Mouse (Mus musculus): ENCODE measurements around the gene Selenov. TPM values are rescaled to one million over a fixed set of nuclear protein-coding genes. Genes with fewer than 3 reads are reported as not detected.
A peak's percentile ranks its signal among the peaks of the same experiment; 100 is the strongest.

Selenov gene
- polyA plus RNA-seq, 1 experiment = not detected

DNA sequence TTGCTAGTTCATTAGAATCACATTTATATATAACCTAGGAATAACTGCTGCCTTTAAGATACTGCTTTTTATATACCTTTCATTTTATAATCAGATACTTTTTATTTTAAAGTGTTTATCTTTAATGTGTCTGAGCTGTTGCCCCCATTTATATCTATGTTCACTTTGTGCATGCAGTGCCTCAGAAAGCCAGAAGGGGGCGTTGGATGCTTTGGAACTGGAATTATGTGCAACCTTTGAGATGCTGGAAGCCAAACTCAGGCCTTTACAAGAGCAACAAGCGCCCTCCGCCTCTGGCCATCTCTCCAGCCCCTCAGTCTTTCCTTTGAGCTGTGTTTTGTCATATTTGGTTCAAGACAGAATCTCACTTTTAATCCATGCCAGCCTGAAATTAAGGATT lies 19.2 kb downstream of the Selenov start:
- WGBS = 73% methylated on average over 3 of the region's 3 CpGs
- Histone ChIP-seq H3K27ac (ENCODE audit: insufficient read depth, low read depth, low read length) (no peak overlapping the region), H3K4me1 (ENCODE audit: control insufficient read depth, insufficient read depth, low read length) (peaks cover 2% of the 10 kb centered on the region; the same call in 1 of the 2 replicates), H3K4me3 (ENCODE audit: insufficient read depth, low read depth, low read length) (no peak overlapping the region)
- TF ChIP-seq CTCF (IDR thresholded peaks at IDR 0.05; ENCODE audit: insufficient read depth, low read depth, low read length) = peak; percentile 23; the same call in 1 of the 2 replicates
- TF ChIP-seq POLR2A (IDR thresholded peaks at IDR 0.05; ENCODE audit: insufficient read depth, low read depth, low read length) = no peak

DNA sequence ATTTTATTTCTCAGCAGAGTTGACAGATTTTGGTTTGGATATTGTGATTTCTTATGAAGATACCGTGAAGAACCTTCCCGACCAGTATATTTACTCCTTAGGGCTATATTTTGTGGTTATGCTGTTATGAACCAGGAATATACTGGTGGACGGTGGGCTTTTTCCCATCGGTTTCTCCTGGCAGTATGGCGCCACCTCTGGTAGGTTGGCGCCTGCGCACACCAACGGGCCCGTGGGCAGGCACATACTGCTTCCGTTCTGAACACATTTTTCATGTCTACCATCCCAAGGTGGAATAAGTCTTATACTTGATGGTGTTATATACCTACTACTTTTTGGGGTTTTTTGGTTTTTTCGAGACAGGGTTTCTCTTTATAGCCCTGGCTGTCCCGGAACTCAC lies 21.6 kb downstream of the Selenov start:
- 0 out of 2 replicates have a peak, but pooled peaks have one; percentile 15 for TF ChIP-seq CTCF (IDR thresholded peaks at IDR 0.05; ENCODE audit: insufficient read depth, low read depth, low read length)
- TF ChIP-seq POLR2A (IDR thresholded peaks at IDR 0.05; ENCODE audit: insufficient read depth, low read depth, low read length) = no peak
- Histone ChIP-seq H3K27ac (ENCODE audit: insufficient read depth, low read depth, low read length) (no peak overlapping the region), H3K4me3 (ENCODE audit: insufficient read depth, low read depth, low read length) (no peak overlapping the region), H3K4me1 (ENCODE audit: control insufficient read depth, insufficient read depth, low read length) (peaks cover 2% of the 10 kb centered on the region; the same call in 1 of the 2 replicates)
- 92% methylated on average over 12 of the region's 12 CpGs for WGBS

DNA sequence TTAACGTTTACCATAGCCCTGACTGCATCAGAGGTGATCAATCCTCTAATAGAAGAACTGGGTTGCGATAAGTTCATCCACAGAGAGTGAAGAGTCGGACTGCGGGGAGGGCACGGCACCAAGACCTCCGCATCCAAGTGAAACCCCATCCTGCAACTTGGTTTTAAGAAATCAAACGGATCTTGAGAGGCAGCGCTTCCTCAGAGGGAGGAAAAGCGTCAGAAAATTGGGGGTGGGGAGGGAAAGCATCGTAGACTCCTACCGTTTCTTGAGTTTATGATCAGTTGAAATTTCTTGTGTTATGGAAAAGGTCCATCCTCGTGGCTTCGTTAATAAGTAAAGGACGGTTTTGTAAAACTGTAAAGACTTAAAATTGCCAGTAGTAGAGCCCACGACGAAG lies 22.4 kb downstream of the Selenov start:
- peaks cover 2% of the 10 kb centered on the region; the same call in 1 of the 2 replicates for H3K4me1 ChIP-seq (ENCODE audit: control insufficient read depth, insufficient read depth, low read length)
- 19% methylated on average over 16 of the region's 16 CpGs for WGBS
- TF ChIP-seq POLR2A (IDR thresholded peaks at IDR 0.05; ENCODE audit: insufficient read depth, low read depth, low read length) (no peak), CTCF (IDR thresholded peaks at IDR 0.05; ENCODE audit: insufficient read depth, low read depth, low read length) (no peak)
- peak overlapping the region; percentile 100 for H3K4me3 ChIP-seq (ENCODE audit: insufficient read depth, low read depth, low read length)
- no peak overlapping the region for H3K27ac ChIP-seq (ENCODE audit: insufficient read depth, low read depth, low read length)

DNA sequence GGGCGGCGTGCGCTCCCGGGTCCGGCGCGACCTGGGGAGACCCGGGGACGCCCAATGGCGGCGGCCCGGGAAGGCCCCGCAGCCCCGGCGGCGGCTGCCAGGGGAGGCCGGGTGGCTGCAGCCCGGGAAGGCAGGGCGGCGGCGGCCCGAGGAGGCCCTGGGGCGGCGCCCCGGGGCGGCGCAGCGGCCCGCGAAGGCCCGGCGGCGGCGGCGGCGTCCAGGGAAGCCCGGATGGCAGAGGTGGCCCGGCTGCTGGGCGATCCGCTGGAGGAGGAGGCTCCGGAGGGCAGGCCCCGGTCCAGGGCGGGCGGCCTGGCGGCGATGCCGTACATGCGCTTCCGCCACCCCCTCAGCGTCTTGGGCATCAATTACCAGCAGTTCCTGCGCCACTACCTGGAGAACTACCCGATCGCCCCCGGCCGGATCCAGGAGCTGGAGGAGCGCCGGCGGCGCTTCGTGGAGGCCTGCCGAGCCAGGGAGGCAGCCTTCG lies 22.9 kb downstream of the Selenov start:
- no peak for TF ChIP-seq POLR2A (IDR thresholded peaks at IDR 0.05; ENCODE audit: insufficient read depth, low read depth, low read length)
- TF ChIP-seq CTCF (IDR thresholded peaks at IDR 0.05; ENCODE audit: insufficient read depth, low read depth, low read length) = no peak

DNA sequence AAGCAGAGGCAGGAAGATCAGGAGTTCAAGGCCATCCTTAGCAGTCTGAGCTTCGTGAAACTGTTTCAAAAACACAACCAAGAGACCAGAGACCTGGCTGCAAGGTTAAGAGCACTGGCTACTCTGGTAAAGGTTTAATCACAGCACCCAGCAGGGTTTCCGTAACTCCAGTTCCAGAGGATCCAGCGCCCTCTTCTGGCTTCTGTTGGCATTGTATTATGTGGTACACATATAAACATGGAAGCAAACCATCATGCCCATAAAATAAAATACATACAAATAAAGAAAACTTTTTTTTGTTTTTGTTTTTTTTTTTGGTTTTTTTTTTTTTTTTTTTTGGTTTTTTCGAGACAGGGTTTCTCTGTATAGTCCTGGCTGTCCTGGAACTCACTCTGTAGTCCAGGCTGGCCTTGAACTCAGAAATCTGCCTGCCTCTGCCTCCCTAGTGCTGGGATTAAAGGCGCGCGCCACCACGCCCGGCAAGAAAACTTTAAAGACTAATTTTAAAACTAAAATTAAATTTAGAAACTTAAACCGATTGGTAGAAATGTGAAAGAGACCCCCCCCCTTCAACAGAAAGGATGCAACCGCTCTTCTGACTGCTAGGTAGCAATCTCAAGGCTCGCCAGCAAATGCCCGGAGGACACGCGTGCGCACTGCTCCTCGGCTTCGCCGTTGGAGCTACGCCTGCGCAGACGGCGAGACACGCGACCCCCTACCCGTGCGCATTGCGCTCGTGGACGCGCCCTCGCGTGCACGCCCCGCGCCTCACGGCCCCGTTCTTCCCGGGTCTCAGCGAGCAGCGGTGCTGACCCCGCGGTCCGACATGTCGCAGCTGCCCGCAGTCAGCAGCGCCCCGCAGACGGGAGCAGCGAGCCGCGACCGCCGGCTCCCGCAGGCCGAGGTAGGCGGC lies 23.6 kb downstream of the Selenov start, which contains the start of gene Eid2:
Eid2 (plus strand) TSS at position 753 of the 913 bp plus-strand sequence.
- WGBS = 7% methylated on average over 57 of the region's 57 CpGs
- Histone ChIP-seq H3K4me1 (ENCODE audit: control insufficient read depth, insufficient read depth, low read length) (peaks cover 2% of the 10 kb centered on the region; the same call in 1 of the 2 replicates), H3K4me3 (ENCODE audit: insufficient read depth, low read depth, low read length) (peak within 1 kb of the TSS; percentile 100), H3K27ac (ENCODE audit: insufficient read depth, low read depth, low read length) (peak within 1 kb of the TSS; percentile 91)
- TF ChIP-seq POLR2A (IDR thresholded peaks at IDR 0.05; ENCODE audit: insufficient read depth, low read depth, low read length) = peak; percentile 78
- no peak for TF ChIP-seq CTCF (IDR thresholded peaks at IDR 0.05; ENCODE audit: insufficient read depth, low read depth, low read length)

More for the DNA sequence above, 22.9 kb downstream of the Selenov start:
- peaks cover 2% of the 10 kb centered on the region; the same call in 1 of the 2 replicates for H3K4me1 ChIP-seq (ENCODE audit: control insufficient read depth, insufficient read depth, low read length)
- H3K4me3 ChIP-seq (ENCODE audit: insufficient read depth, low read depth, low read length) = peak overlapping the region; percentile 100
- WGBS = 6% methylated on average over 62 of the region's 62 CpGs
- H3K27ac ChIP-seq (ENCODE audit: insufficient read depth, low read depth, low read length) = peak overlapping the region; percentile 91

DNA sequence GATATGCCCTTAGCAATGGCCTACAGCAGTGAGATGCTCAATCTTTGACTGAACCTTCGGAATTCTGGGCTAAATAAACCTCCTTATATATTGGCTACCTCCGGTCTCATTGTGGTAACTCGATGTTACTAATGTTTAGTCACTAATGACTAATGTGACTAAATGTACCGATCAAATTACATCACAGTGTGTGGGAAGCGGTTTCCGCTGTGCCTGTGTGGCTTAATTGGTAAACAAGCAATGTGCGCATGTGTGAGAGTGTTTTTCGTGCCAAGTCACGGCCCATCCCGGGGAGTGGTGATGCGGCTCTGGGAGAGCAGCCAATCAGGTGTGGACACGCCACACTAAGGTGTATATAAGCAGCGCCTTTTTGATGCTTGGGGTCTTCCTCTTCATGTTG lies 25.6 kb downstream of the Selenov start:
- Histone ChIP-seq H3K4me3 (ENCODE audit: insufficient read depth, low read depth, low read length) (no peak overlapping the region), H3K4me1 (ENCODE audit: control insufficient read depth, insufficient read depth, low read length) (peaks cover 2% of the 10 kb centered on the region; the same call in 1 of the 2 replicates), H3K27ac (ENCODE audit: insufficient read depth, low read depth, low read length) (no peak overlapping the region)
- 53% methylated on average over 13 of the region's 13 CpGs for WGBS
- TF ChIP-seq POLR2A (IDR thresholded peaks at IDR 0.05; ENCODE audit: insufficient read depth, low read depth, low read length) (no peak), CTCF (IDR thresholded peaks at IDR 0.05; ENCODE audit: insufficient read depth, low read depth, low read length) (no peak)

DNA sequence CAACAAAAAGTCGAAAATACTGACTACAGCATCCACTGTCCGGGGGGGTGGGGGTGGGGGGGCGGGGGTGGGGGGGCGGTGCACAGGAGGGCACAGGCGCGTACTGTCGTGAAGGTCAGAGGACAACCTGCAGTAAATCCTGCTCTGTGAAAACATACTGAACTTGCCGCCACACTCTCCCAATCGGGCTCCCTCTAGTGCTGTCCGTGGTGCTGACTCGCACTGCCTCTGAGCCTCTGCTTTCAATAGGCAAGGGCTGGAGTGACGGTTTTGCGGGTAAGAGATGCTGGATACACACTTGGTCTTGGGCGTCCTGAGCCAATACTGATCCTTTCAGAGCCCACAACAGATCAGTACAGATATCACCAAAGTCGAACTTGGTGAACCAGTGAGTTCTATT lies 27.2 kb downstream of the Selenov start:
- Histone ChIP-seq H3K4me1 (ENCODE audit: control insufficient read depth, insufficient read depth, low read length) (no peaks in the 10 kb centered on the region), H3K27ac (ENCODE audit: insufficient read depth, low read depth, low read length) (no peak overlapping the region), H3K4me3 (ENCODE audit: insufficient read depth, low read depth, low read length) (no peak overlapping the region)
- WGBS = 4% methylated on average over 15 of the region's 15 CpGs
- TF ChIP-seq CTCF (IDR thresholded peaks at IDR 0.05; ENCODE audit: insufficient read depth, low read depth, low read length) (no peak), POLR2A (IDR thresholded peaks at IDR 0.05; ENCODE audit: insufficient read depth, low read depth, low read length) (no peak)

DNA sequence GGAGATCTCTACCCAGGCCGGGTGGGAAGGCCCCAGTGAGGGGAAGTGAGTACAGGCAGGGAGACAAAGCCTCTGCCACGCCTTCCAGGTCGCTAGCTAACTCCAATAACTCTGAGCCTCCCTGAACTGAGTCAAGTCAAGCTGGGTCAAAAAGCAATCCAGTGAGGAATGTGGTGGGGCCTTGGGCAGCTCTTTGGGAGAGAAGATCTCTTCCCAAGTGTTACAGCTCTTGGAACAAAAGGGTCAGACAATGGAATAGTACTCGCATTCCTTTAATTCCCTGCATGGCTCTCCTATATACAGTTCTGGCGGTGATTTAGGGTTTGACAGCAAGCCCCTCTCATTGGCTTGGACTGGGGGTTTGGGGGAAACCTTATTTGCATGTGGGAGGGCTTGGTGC lies 28.1 kb downstream of the Selenov start:
- TF ChIP-seq POLR2A (IDR thresholded peaks at IDR 0.05; ENCODE audit: insufficient read depth, low read depth, low read length) (no peak), CTCF (IDR thresholded peaks at IDR 0.05; ENCODE audit: insufficient read depth, low read depth, low read length) (no peak)
- Histone ChIP-seq H3K27ac (ENCODE audit: insufficient read depth, low read depth, low read length) (no peak overlapping the region), H3K4me1 (ENCODE audit: control insufficient read depth, insufficient read depth, low read length) (no peaks in the 10 kb centered on the region), H3K4me3 (ENCODE audit: insufficient read depth, low read depth, low read length) (no peak overlapping the region)
- 51% methylated on average over 5 of the region's 5 CpGs for WGBS

DNA sequence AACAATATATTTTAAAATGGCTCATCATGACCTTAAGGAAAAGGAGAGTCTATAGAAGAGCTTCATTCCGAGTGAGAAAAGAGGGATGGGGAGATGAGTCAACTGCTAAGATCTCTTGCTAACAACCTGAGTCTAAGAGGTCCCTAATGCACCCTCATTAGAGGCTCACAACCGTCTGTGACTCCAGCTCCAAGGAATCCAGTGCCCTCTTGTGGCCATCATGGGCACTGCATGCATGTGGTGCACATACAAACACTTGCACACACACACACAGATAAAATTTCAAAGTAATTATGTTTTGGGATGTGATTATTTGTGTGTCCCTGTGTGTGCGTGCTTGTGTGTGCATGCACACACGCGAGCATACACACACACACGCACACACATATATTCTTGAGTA lies 35.5 kb downstream of the Selenov start:
- WGBS = 79% methylated on average over 6 of the region's 6 CpGs
- no peak overlapping the region for H3K4me3 ChIP-seq (ENCODE audit: insufficient read depth, low read depth, low read length)
- no peak overlapping the region for H3K27ac ChIP-seq (ENCODE audit: insufficient read depth, low read depth, low read length)
- no peaks in the 10 kb centered on the region for H3K4me1 ChIP-seq (ENCODE audit: control insufficient read depth, insufficient read depth, low read length)
- TF ChIP-seq POLR2A (IDR thresholded peaks at IDR 0.05; ENCODE audit: insufficient read depth, low read depth, low read length) (no peak), CTCF (IDR thresholded peaks at IDR 0.05; ENCODE audit: insufficient read depth, low read depth, low read length) (no peak)

Data from olfactory bulb, adult 2 months (tissue).